Mouse (Mus musculus): Measurements from ENCODE around the gene Mrpl30. TPM values are rescaled to one million over a fixed set of nuclear protein-coding genes. Genes with fewer than 3 reads are reported as not detected.

Gene Mrpl30
- polyA plus RNA-seq (2016; fragmentation: Nextera tagmentation; extraction: Ambion mirVana), result 210 and 215 TPM in 2 replicates

DNA sequence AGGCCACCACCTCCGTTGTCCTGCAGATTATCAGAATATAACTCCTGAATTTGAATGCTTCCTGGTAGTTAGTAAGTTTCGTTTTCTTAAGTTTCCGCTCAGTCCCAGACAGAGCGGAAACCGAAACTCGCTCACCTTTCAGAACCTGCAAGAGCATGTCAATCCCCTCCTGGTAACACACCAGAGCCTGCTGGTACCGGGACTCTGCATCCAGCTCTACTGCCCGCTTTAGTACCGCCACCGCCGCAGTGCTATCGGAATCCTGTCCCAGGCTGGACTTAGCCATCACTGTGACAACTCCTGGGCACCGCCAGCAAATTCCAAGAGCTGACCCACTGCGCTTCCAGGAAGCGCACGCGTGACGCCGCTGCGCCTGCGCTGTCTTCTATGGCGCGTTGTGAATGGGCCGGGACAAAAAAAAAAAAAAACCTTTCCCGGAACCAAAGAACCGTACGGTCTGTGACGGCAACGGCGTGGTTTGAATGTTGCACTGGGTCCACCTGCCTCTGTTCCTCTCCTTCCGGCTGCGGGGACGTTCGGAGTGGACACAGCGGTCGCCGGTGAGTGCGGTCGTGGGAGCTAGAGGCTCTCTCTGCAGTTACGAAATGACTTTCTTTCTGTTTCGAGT is at the start of gene Mrpl30, which contains the start of gene Mitd1:
Mrpl30 (plus strand) TSS at position 453 of the 628 bp plus-strand sequence.
Mitd1 (minus strand) TSS at position 387 of the 628 bp plus-strand sequence.
- Histone ChIP-seq H3K4me3 (peak within 1 kb of the TSS; percentile 66), H3K36me3 (peaks cover 14% of the 10 kb centered on the region), H3K27me3 (no peaks in the 10 kb centered on the region), H3K27ac (replicated peaks) (0 out of 2 replicates have a peak within 1 kb of the TSS, but pooled peaks have one; percentile 26), H3K4me2 (replicated peaks) (peak within 1 kb of the TSS; percentile 71), H3K9me3 (no peaks in the 10 kb centered on the region), H3K9ac (replicated peaks) (peak within 1 kb of the TSS; percentile 58), H3K4me1 (peaks cover 18% of the 10 kb centered on the region)
- 0% methylated on average over 38 of the region's 41 CpGs for WGBS
- peak; percentile 91 for ATAC-seq (ENCODE audit: low FRiP score, low read depth)

DNA sequence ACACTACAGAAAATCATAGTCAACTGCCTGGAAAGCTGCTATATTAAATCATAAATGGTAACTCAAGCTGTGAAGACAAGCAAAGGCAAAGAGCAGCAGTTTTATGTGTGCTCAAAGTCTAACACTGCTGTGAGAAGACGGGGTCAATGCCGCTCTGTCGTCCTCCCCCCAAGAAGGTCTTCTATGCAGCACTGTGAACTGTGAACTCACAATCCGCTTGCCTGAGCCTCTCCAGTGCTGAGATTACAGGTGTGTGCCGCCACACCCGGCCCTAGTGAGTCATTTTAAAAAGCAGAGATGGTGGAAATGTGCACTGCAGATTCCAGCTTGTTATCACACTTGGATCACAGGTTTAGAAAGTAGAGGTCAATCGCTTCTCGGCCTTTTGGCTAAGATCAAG is 43.4 kb upstream of the Mrpl30 start:
- 0 out of 2 replicates have a peak, but pooled peaks cover 3% of the 10 kb centered on the region for H3K36me3 ChIP-seq
- no peaks in the 10 kb centered on the region for H3K9me3 ChIP-seq
- H3K4me2 ChIP-seq (replicated peaks), result no peak overlapping the region
- no peak overlapping the region for H3K4me3 ChIP-seq
- no peaks in the 10 kb centered on the region for H3K27me3 ChIP-seq
- no peaks in the 10 kb centered on the region for H3K4me1 ChIP-seq
- no peak for ATAC-seq (ENCODE audit: low FRiP score, low read depth)
- no peak overlapping the region for H3K27ac ChIP-seq (replicated peaks)
- 84% methylated on average over 8 of the region's 8 CpGs for WGBS
- no peak overlapping the region for H3K9ac ChIP-seq (replicated peaks)

DNA sequence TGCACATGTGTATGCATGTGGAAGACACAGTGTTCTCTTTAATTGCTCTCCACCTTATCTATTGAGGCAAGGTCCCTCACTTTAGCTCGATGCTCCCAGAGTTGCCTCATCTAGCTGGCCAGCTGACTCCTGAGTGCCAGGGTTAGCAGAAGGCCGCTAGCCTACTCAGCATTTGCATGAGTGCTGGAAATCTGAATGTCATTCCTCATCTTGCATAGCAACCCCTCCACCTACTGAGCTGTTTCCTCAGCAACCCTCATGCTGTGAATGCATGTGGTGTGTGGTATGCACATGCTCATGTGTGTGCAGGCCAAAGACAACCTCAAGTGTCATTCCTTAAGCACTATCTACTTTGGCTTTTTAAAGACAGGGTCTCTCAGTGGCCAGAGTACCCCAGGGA is 39.6 kb upstream of the Mrpl30 start:
- Histone ChIP-seq H3K9ac (replicated peaks) (no peak overlapping the region), H3K4me3 (no peak overlapping the region), H3K4me2 (replicated peaks) (no peak overlapping the region), H3K36me3 (peaks cover 17% of the 10 kb centered on the region), H3K4me1 (no peaks in the 10 kb centered on the region), H3K27me3 (no peaks in the 10 kb centered on the region), H3K27ac (replicated peaks) (no peak overlapping the region), H3K9me3 (peaks cover 5% of the 10 kb centered on the region; the same call in 1 of the 2 replicates)
- 67% methylated on average over 2 of the region's 2 CpGs for WGBS
- no peak for ATAC-seq (ENCODE audit: low FRiP score, low read depth)

DNA sequence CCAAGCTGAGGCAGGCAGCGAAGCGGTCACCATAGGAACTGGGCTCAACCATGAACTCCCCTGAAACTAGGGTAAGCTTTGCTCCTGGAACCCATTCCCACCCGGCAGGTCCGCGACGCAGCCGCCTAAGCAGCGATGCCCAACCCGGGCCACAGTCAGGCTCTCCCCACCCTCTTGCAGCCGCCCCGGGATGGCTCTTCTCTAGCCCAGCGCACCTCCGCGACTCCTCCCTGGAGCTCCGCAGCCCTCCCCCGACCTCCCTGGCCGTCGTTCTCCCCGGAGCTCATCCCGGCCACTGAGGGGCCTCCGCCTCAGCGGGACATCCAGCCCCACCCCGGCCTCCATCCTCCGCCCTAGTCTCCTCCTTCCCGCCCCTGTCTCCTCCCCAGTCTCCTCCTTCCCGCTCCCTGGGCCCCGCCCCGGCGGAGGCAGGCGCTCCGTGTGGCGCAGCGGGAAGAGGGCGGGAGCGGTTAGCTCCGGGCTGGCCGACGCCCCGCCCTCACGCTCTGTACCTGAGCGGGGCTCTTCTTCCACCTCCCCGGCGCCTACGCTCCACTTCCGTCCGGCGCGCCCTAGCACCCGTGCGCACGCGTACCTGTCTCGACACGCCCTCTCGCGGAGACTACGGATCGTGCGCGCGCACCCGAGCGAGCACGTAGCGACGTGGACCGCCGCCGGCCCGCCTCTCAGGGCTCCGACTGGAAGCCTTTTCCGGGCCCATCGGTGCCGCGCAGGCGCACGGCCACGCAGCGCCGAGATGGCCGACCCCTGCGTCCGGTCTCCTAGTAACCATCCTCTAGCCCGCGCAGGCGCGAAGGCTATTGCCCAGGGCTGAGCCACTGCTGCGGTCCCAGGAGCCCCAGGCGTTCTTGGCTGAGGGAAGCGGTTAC is 25.5 kb upstream of the Mrpl30 start:
- peak overlapping the region; percentile 76 for H3K9ac ChIP-seq (replicated peaks)
- H3K27ac ChIP-seq (replicated peaks), result peak overlapping the region; percentile 87
- peaks cover 4% of the 10 kb centered on the region; the same call in 1 of the 2 replicates for H3K4me1 ChIP-seq
- H3K36me3 ChIP-seq, result no peaks in the 10 kb centered on the region
- H3K27me3 ChIP-seq, result peaks cover 14% of the 10 kb centered on the region
- ATAC-seq (ENCODE audit: low FRiP score, low read depth), result peak; percentile 98
- H3K4me2 ChIP-seq (replicated peaks), result peak overlapping the region; percentile 69
- peak overlapping the region; percentile 69 for H3K4me3 ChIP-seq
- H3K9me3 ChIP-seq, result no peaks in the 10 kb centered on the region
- under 1% methylated on average over 85 of the region's 90 CpGs for WGBS

DNA sequence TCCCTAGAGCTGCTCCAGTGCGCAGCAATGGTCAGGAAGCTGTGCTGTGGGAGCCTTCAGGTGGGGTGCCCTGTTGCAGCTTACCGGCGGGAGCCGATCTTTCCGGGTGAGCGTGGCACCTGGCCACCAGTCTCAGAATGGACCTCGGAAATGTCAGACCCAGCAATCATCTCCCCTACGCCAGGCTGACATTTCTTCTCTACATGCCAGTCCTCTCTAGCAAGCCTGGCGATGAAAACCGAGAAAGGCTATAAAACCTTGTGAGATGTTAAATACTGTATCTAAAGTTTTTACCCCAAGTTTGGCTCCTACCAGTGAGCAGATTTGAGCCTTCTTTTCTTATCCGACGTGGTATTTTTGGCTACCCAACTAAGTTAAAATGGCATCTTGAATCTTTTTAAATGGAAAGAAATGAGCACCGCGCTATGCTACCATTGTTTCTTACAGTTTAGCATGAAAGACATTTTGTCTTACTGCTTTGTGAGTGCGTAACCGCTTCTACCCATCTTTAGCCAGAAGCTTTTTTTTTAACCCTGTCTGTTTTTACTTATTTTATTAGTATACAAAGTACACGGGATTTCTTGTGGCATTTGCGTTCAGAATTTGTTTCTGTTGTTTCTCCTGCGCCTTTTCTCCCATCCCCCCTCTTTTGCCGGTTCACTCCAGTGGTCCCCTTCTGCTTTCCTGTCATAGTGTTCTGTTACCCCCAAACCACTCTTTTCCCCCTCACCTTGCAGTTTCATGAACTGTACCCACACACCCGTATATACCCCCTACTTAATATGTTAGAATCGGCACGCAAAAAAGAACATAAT is 24.7 kb upstream of the Mrpl30 start:
- H3K4me3 ChIP-seq, result peak overlapping the region; percentile 69
- peak overlapping the region; percentile 69 for H3K4me2 ChIP-seq (replicated peaks)
- H3K36me3 ChIP-seq, result no peaks in the 10 kb centered on the region
- peak overlapping the region; percentile 87 for H3K27ac ChIP-seq (replicated peaks)
- peaks cover 14% of the 10 kb centered on the region for H3K27me3 ChIP-seq
- no peak for ATAC-seq (ENCODE audit: low FRiP score, low read depth)
- H3K9me3 ChIP-seq, result no peaks in the 10 kb centered on the region
- H3K9ac ChIP-seq (replicated peaks), result peak overlapping the region; percentile 68
- 13% methylated on average over 23 of the region's 23 CpGs for WGBS
- peaks cover 4% of the 10 kb centered on the region; the same call in 1 of the 2 replicates for H3K4me1 ChIP-seq

DNA sequence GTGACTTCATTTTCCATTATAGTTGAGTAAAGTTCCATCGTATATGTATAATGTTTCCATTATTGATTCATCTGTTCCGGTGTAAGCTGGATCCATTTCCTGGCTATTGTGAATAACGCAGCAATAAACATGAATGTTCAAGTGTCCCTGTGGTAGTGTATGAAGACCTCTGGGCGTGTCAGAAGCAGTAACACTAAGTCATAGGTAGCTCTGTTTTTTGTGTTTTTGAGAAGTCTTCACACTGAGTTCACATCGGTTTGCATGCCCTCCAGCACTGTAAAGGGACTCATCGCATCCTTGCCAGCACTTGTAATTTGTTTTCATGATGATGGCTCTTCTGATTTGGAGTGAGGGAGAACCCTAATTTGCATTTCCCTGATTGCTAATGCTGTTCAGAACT is 24.0 kb upstream of the Mrpl30 start, which contains the start of gene Tsga10:
Tsga10 (minus strand) TSS at position 144 of the 400 bp plus-strand sequence.
- Histone ChIP-seq H3K4me3 (peak within 1 kb of the TSS; percentile 69), H3K4me2 (replicated peaks) (peak within 1 kb of the TSS; percentile 69), H3K27ac (replicated peaks) (peak within 1 kb of the TSS; percentile 87), H3K27me3 (peaks cover 14% of the 10 kb centered on the region), H3K9ac (replicated peaks) (peak within 1 kb of the TSS; percentile 68), H3K4me1 (peaks cover 4% of the 10 kb centered on the region; the same call in 1 of the 2 replicates), H3K36me3 (no peaks in the 10 kb centered on the region), H3K9me3 (no peaks in the 10 kb centered on the region)
- WGBS, result 86% methylated on average over 6 of the region's 6 CpGs
- ATAC-seq (ENCODE audit: low FRiP score, low read depth), result no peak

DNA sequence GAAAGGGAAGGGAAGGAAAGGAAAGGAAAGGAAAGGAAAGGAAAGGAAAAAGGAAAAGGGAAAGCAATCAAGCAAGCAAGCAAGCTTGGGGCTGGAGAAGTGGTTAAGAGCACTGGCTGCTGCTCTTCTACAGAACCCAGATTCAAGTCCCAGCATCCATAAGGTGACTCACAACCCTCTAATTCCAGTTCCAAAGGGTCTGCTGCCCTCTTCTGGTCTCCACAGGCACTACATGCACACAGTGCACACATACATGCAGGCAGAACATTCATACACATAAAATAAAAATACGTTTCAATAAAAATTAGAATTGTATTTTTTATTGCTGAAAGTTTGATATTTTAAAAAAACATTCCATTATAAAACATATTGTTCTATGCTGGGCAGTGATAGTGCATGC is 23.2 kb upstream of the Mrpl30 start:
- H3K9me3 ChIP-seq, result no peaks in the 10 kb centered on the region
- H3K4me1 ChIP-seq, result peaks cover 9% of the 10 kb centered on the region
- H3K36me3 ChIP-seq, result no peaks in the 10 kb centered on the region
- no peak for ATAC-seq (ENCODE audit: low FRiP score, low read depth)
- no peak overlapping the region for H3K9ac ChIP-seq (replicated peaks)
- H3K4me2 ChIP-seq (replicated peaks), result no peak overlapping the region
- H3K4me3 ChIP-seq, result no peak overlapping the region
- H3K27me3 ChIP-seq, result peaks cover 14% of the 10 kb centered on the region
- no peak overlapping the region for H3K27ac ChIP-seq (replicated peaks)
- 65% methylated on average over 1 of the region's 1 CpGs for WGBS

DNA sequence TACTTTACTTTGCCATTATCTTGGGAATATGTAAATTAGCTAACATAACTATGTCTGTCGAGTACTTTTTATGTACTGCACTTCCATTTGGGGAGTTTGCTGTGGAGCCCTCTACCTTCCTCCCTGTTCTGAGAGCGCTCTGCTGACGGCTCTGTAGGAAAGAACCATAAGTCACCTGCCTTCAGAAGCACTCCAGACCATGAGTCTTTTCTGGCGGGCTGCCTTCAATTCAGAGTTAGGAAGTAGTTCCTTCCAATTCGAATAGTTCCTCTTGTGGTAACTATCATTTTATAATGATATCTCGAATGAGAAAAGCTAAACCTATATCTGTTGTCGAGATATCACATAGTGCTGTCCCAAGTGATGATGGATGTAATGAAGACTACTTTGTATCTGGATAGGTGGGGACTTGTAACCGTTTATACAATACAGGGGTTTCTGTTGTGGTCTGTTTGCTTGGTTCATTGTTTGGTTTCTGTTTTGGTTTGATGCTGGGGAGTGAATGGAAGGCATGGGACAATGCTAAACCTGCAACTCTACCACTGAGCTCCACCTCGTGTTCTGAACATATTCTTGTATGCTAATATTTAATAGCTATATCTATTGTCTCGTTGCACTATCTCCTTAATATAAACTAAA is 22.5 kb upstream of the Mrpl30 start:
- 75% methylated on average over 10 of the region's 10 CpGs for WGBS
- no peak for ATAC-seq (ENCODE audit: low FRiP score, low read depth)

DNA sequence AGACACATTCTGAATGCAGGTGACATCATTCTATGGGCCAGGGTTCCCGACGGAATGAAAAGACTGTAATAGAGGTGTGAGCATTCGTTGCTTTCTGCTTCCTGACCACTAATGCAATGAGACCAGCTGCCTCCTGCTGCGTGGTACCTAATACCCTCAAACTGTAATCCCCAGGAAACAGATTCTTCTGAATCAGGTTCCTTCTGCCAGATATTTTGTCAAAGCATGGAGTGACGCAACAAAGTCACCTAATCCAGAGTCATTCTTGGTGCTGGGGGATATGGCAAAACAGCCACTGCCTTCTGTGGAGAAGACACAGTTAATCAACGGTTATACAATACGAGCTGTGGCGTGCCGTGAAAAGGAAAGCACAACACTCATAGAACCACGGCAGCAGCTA is 21.6 kb upstream of the Mrpl30 start:
- no peaks in the 10 kb centered on the region for H3K36me3 ChIP-seq
- H3K4me2 ChIP-seq (replicated peaks), result no peak overlapping the region
- 66% methylated on average over 10 of the region's 10 CpGs for WGBS
- H3K27ac ChIP-seq (replicated peaks), result no peak overlapping the region
- H3K4me1 ChIP-seq, result peaks cover 13% of the 10 kb centered on the region
- H3K27me3 ChIP-seq, result peaks cover 14% of the 10 kb centered on the region
- H3K9ac ChIP-seq (replicated peaks), result no peak overlapping the region
- ATAC-seq (ENCODE audit: low FRiP score, low read depth), result no peak
- no peak overlapping the region for H3K4me3 ChIP-seq
- H3K9me3 ChIP-seq, result no peaks in the 10 kb centered on the region

More for the DNA sequence above, 22.5 kb upstream of the Mrpl30 start:
- H3K27me3 ChIP-seq, result peaks cover 14% of the 10 kb centered on the region
- H3K4me3 ChIP-seq, result no peak overlapping the region
- H3K36me3 ChIP-seq, result no peaks in the 10 kb centered on the region
- peaks cover 13% of the 10 kb centered on the region for H3K4me1 ChIP-seq
- H3K9me3 ChIP-seq, result no peaks in the 10 kb centered on the region
- no peak overlapping the region for H3K9ac ChIP-seq (replicated peaks)
- no peak overlapping the region for H3K4me2 ChIP-seq (replicated peaks)
- H3K27ac ChIP-seq (replicated peaks), result no peak overlapping the region

DNA sequence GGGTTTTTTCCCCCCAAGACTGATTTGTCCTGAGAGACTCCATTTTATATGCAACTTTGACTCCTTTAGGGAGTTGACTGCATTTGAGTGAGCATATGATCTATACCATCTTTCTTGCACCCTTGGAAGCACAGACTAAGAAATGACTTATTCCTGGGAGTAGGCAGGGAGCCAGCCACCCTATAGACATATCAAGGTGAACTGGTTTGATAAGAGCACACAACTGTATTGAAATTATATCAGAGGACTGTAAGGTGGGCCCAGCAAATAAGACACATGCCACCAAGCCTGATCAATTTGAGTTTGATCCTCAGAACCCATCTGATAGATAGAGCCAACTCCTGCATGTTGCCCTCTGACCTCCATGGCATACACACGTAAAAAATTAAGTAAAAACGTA is 20.9 kb upstream of the Mrpl30 start:
- H3K27ac ChIP-seq (replicated peaks), result no peak overlapping the region
- H3K9ac ChIP-seq (replicated peaks), result no peak overlapping the region
- H3K4me1 ChIP-seq, result peaks cover 13% of the 10 kb centered on the region
- H3K4me3 ChIP-seq, result no peak overlapping the region
- H3K36me3 ChIP-seq, result no peaks in the 10 kb centered on the region
- 71% methylated on average over 2 of the region's 2 CpGs for WGBS
- H3K27me3 ChIP-seq, result peaks cover 14% of the 10 kb centered on the region
- no peak overlapping the region for H3K4me2 ChIP-seq (replicated peaks)
- no peaks in the 10 kb centered on the region for H3K9me3 ChIP-seq
- ATAC-seq (ENCODE audit: low FRiP score, low read depth), result no peak

DNA sequence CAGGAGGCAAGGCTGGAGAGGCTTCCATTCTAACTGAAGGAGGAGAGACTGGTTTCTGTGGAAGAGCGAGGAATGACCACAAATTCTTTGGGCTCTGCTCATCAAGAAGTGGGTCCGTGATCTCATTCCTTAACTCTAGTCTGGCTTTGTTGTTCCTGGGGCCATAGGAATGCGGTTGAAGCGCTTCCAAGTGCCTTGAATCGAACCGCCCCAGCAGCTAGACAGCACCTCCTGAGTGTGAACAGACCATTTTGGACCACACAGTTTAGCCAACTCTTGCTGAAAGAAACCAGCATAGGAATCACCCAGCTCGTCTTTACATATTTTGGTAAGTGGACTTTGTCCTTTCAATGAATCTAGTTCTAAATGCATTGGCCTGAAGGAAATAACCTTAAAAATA is 18.6 kb upstream of the Mrpl30 start, which contains the start of gene Lipt1:
Lipt1 (plus strand) TSS at position 35 of the 400 bp plus-strand sequence.
- Histone ChIP-seq H3K9ac (replicated peaks) (peak within 1 kb of the TSS; percentile 47), H3K36me3 (peaks cover 21% of the 10 kb centered on the region), H3K27me3 (peaks cover 14% of the 10 kb centered on the region), H3K9me3 (no peaks in the 10 kb centered on the region), H3K4me3 (peak within 1 kb of the TSS; percentile 60), H3K4me1 (peaks cover 9% of the 10 kb centered on the region; the same call in 1 of the 2 replicates), H3K27ac (replicated peaks) (peak within 1 kb of the TSS; percentile 65), H3K4me2 (replicated peaks) (peak within 1 kb of the TSS; percentile 71)
- 10% methylated on average over 7 of the region's 7 CpGs for WGBS
- ATAC-seq (ENCODE audit: low FRiP score, low read depth), result peak; percentile 66

Measured in midbrain, embryonic 12.5 days (tissue).